Mouse (Mus musculus) ES-E14 (cell line): ENCODE measurements around the gene Mansc4. TPM values are rescaled to one million over a fixed set of nuclear protein-coding genes. Genes with fewer than 3 reads are reported as not detected.

ENCODE experiments used
- DNase-seq: peaks from one replicate; pipeline ENCODE4 v3.0.0-alpha.2; 2013; ENCODE audit warnings: low read depth, low spot score
- H3K27ac ChIP-seq: 2 replicates; pipeline ENCODE4 v1.5.1; 2012; ENCODE audit warnings: low read depth, mild to moderate bottlenecking, low read length, moderate library complexity, mixed read lengths; ENCODE audit not compliant: poor library complexity, insufficient read depth, severe bottlenecking
- H3K36me3 ChIP-seq: 2 replicates; pipeline ENCODE4 v1.6.1; 2012; ENCODE audit warnings: mild to moderate bottlenecking, low read length, moderate library complexity, mixed read lengths; ENCODE audit not compliant: control insufficient read depth, poor library complexity, insufficient read depth, severe bottlenecking
- H3K4me1 ChIP-seq, 2 experiments: fragments of 150-350 bp in 1 of 2; sonication (generic) in 1 of 2; 2 replicates each; pipeline ENCODE4 v1.6.1; 2012; ENCODE audit warnings: low read length in 2 of 2, mild to moderate bottlenecking in 1 of 2, mixed read lengths in 1 of 2; ENCODE audit not compliant: control insufficient read depth in 2 of 2, insufficient read depth in 2 of 2, poor library complexity in 1 of 2
- H3K4me3 ChIP-seq, 2 experiments: fragments of 150-350 bp in 1 of 2; sonication (generic) in 1 of 2; 2 replicates each; pipeline ENCODE4 v1.5.1; 2012; ENCODE audit warnings: low read length in 2 of 2, low read depth in 1 of 2, mild to moderate bottlenecking in 1 of 2, mixed read lengths in 1 of 2; ENCODE audit not compliant: insufficient read depth in 1 of 2, poor library complexity in 1 of 2, severe bottlenecking in 1 of 2
- H3K9ac ChIP-seq: 2 replicates; pipeline ENCODE4 v1.6.1; 2012; ENCODE audit warnings: low read depth, mild to moderate bottlenecking, low read length, mixed read lengths; ENCODE audit not compliant: poor library complexity, insufficient read depth, severe bottlenecking
- H3K9me3 ChIP-seq: fragments of 150-350 bp; sonication (generic); 2 replicates; pipeline ENCODE4 v1.6.1; 2012; ENCODE audit warnings: low read depth, mild to moderate bottlenecking, low read length; ENCODE audit not compliant: control insufficient read depth, insufficient read depth
- CHD2 ChIP-seq: IDR thresholded peaks from 2 replicates; pipeline ENCODE4 v1.6.1; 2014; ENCODE audit warnings: mild to moderate bottlenecking, low read depth, low read length, inconsistent platforms
- HCFC1 ChIP-seq: IDR thresholded peaks from 2 replicates; pipeline ENCODE4 v1.6.1; 2012; ENCODE audit warnings: low read length, inconsistent platforms, borderline replicate concordance; ENCODE audit not compliant: insufficient read depth
- MAFK ChIP-seq: IDR thresholded peaks from 2 replicates; pipeline ENCODE4 v1.6.1; 2014; ENCODE audit warnings: mild to moderate bottlenecking, low read depth, low read length, inconsistent platforms; ENCODE audit not compliant: insufficient read depth
- ZC3H11A ChIP-seq: IDR thresholded peaks from 2 replicates; pipeline ENCODE4 v1.6.1; 2012; ENCODE audit warnings: low read depth, mild to moderate bottlenecking, inconsistent platforms, low read length, borderline replicate concordance
- ZNF384 ChIP-seq: IDR thresholded peaks from 2 replicates; pipeline ENCODE4 v1.6.1; 2012; ENCODE audit warnings: low read depth, low read length, inconsistent platforms
- in situ Hi-C, 2 experiments: fragments of 600-800 bp; cut with MboI; formaldehyde crosslinking; loops; one replicate each; pipeline ENCODE4 v1.15.1; 2025; ENCODE audit warnings: low sequenced_read_pairs in 2 of 2, inconsistent platforms in 1 of 2; ENCODE audit not compliant: unreplicated experiment in 2 of 2
- total RNA-seq: library from RNA; depleted of rRNA; stranded (reverse); fragments of 300-350 nt; gene quantifications from 2 replicates; pipeline ENCODE4 v1.2.3, GENCODE M21; 2012

Mansc4 gene
- total RNA-seq, 1 experiment = 0.80 TPM

DNA sequence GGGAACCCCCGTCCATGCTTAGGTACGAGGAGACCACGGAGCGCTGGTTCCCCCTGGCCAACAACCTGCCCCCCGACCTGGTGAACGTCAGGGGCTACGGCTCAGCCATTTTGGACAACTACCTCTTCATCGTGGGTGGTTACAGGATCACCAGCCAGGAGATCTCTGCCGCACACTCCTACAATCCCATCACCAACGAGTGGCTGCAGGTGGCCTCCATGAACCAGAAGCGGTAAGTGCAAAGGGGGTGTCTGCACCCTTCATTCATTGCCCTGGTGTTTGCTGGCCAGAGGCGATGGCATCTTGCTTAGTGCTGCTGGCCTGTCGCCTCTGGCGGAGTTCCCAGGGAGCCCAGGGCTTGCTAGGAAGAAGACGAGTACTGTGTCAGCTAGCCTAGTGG is 5.3 kb upstream of the Mansc4 start:
- in situ Hi-C loops = no loop called here
- no peak for DNase-seq
- Histone ChIP-seq H3K36me3 (peaks cover 7% of the 10 kb centered on the region), H3K4me3 (peak overlapping the region; percentile 73 to 87), H3K9me3 (no peaks in the 10 kb centered on the region), H3K4me1 (peaks cover under 1 to 11% of the 10 kb centered on the region in 2 experiments; a peak in 1 of 4 replicates), H3K27ac (0 out of 2 replicates have a peak overlapping the region, but pooled peaks have one; percentile 11), H3K9ac (peak overlapping the region; percentile 79)
- no peak for TF ChIP-seq MAFK
- TF ChIP-seq CHD2 = no peak
- TF ChIP-seq HCFC1 = no peak
- TF ChIP-seq ZNF384 = no peak
- TF ChIP-seq ZC3H11A = no peak

- in situ Hi-C loops = no loop called here
- H3K4me1 ChIP-seq = peaks cover 3 to 14% of the 10 kb centered on the region in 2 experiments; a peak in 2 of 4 replicates
- peak within 1 kb of the TSS; percentile 73 to 87 for H3K4me3 ChIP-seq
- peak within 1 kb of the TSS; percentile 11 for H3K27ac ChIP-seq
- H3K9ac ChIP-seq = peak within 1 kb of the TSS; percentile 79
- no peak for DNase-seq
- H3K36me3 ChIP-seq = peaks cover 7% of the 10 kb centered on the region
- TF ChIP-seq CHD2 (no peak), ZNF384 (no peak), ZC3H11A (no peak), MAFK (no peak), HCFC1 (no peak)
- no peaks in the 10 kb centered on the region for H3K9me3 ChIP-seq
Observed at GRCm38 (mm10) chr6:147091136-147092120, 4.6 kb upstream of the Mansc4 start, which contains the start of gene Klhl42. TSS of gene Klhl42 (plus strand) at chr6:147091379.

DNA sequence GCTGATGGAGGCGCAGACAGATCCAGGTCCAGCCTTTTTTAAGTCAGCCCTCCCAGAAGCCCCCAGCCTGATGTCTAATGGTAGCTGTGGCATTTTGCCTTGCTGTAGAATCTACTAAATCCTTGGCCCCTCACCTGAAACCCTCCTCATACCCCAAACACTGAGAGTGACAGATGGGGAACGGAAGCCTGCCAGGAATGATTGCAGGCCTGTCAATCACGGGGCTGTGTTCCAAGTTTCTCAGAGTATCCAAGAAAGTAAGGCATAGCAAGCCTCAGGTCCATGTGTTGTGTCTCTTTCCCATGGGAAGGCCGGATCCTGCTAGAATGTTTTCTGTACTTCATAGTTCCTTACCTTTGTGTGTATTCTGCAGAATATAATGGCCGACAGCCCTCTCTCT is 3.4 kb upstream of the Mansc4 start:
- H3K9ac ChIP-seq = peak overlapping the region; percentile 79; the same call in 1 of the 2 replicates
- in situ Hi-C loops = no loop called here
- peaks cover 3 to 19% of the 10 kb centered on the region in 2 experiments; a peak in 2 of 4 replicates for H3K4me1 ChIP-seq
- no peak for TF ChIP-seq ZC3H11A
- no peak for TF ChIP-seq MAFK
- TF ChIP-seq CHD2 = no peak
- TF ChIP-seq HCFC1 = no peak
- TF ChIP-seq ZNF384 = no peak
- no peaks in the 10 kb centered on the region for H3K9me3 ChIP-seq
- no peak for DNase-seq
- H3K27ac ChIP-seq = no peak overlapping the region
- H3K36me3 ChIP-seq = peaks cover 2% of the 10 kb centered on the region; the same call in 1 of the 2 replicates
- H3K4me3 ChIP-seq = peak overlapping the region in 1 of 2 experiments; percentile 87; a peak in 2 of 4 replicates

- TF ChIP-seq MAFK (no peak), CHD2 (no peak), ZC3H11A (no peak), ZNF384 (no peak), HCFC1 (no peak)
- peaks cover 3 to 25% of the 10 kb centered on the region in 2 experiments; a peak in 2 of 4 replicates for H3K4me1 ChIP-seq
- no peak for DNase-seq
- H3K27ac ChIP-seq = no peak overlapping the region
- no peaks in the 10 kb centered on the region for H3K36me3 ChIP-seq
- H3K9ac ChIP-seq = no peak overlapping the region
- H3K4me3 ChIP-seq = no peak overlapping the region
- in situ Hi-C loops = no loop called here
- H3K9me3 ChIP-seq = no peaks in the 10 kb centered on the region
Observed at GRCm38 (mm10) chr6:147088517-147088916, 1.7 kb upstream of the Mansc4 start.
